ENCODE assay signal across 23 mouse cellular contexts in genomic region chr2:77516606-77517005, GRCm38 (mm10).
A peak's percentile ranks its signal among the peaks of the same experiment; 100 is the strongest.
DNase-seq lines count a peak whose midpoint lies in the region; ATAC-seq and TF ChIP-seq lines count a peak whose summit lies in the region.
"Had no signal": no experiment of that assay in that cellular context is flagged by ENCODE, and none has a peak within 500 bp of the region (broad histone marks: within the 10 kb centered on the region; RNA-seq: fewer than 3 reads in every experiment).

No protein-coding gene starts in this region.

- peak; percentile 32 for DNase-seq in kidney, adult 2 months
- no peak for DNase-seq in kidney, postnatal 10 days
- peak; percentile 53 for DNase-seq in midbrain, embryonic 11.5 days (ENCODE audit: low spot score, missing footprints)
- DNase-seq in liver, embryonic 14.5 days (ENCODE audit: low read depth in 3 of 3, low spot score in 3 of 3) = no peak
- DNase-seq: adrenal gland, adult 8-10 months; adrenal gland, postnatal 36 days; cerebellum, adult 11-12 months; cerebellum, adult 9-10 months; cerebellum, postnatal 25 days; embryo, embryonic 11 days; gastrocnemius, adult 2 months; gastrocnemius, postnatal 25 days; heart, postnatal 10 days; heart, postnatal 4 days had no signal

- 51% methylated on average over 5 of the region's 5 CpGs for WGBS in kidney, adult 2 months
- WGBS in midbrain, embryonic 11.5 days = 83% methylated on average over 5 of the region's 5 CpGs
- WGBS in midbrain, embryonic 15.5 days = 81% methylated on average over 5 of the region's 5 CpGs
- WGBS in liver, embryonic 14.5 days (ENCODE audit: insufficient replicate concordance) = 49% methylated on average over 5 of the region's 5 CpGs
- WGBS in hindbrain, embryonic 16.5 days = 84% methylated on average over 5 of the region's 5 CpGs

- no peaks in the 10 kb centered on the region for H3K27me3 ChIP-seq in kidney, adult 2 months (replicated peaks; ENCODE audit: control insufficient read depth, insufficient read depth, low read length)
- H3K27me3 ChIP-seq in midbrain, embryonic 11.5 days (ENCODE audit: control insufficient read depth, insufficient read depth, low read length) = no peaks in the 10 kb centered on the region
- no peaks in the 10 kb centered on the region for H3K27me3 ChIP-seq in midbrain, embryonic 15.5 days (replicated peaks)
- H3K27me3 ChIP-seq in liver, embryonic 14.5 days (ENCODE audit: control insufficient read depth, insufficient read depth, low read length) = no peaks in the 10 kb centered on the region
- no peaks in the 10 kb centered on the region for H3K27me3 ChIP-seq in hindbrain, embryonic 16.5 days (replicated peaks; ENCODE audit: control insufficient read depth, insufficient read depth, low read length)
- H3K27me3 ChIP-seq: embryonic facial prominence, embryonic 15.5 days; hindbrain, embryonic 12.5 days had no signal

- no peaks in the 10 kb centered on the region for H3K9me3 ChIP-seq in midbrain, embryonic 11.5 days (ENCODE audit: control insufficient read depth, low read length)
- no peaks in the 10 kb centered on the region for H3K9me3 ChIP-seq in midbrain, embryonic 15.5 days
- no peaks in the 10 kb centered on the region for H3K9me3 ChIP-seq in liver, embryonic 14.5 days (ENCODE audit: control insufficient read depth, low read length)
- H3K9me3 ChIP-seq in hindbrain, embryonic 16.5 days (ENCODE audit: control insufficient read depth, low read length) = no peaks in the 10 kb centered on the region
- H3K9me3 ChIP-seq: embryonic facial prominence, embryonic 15.5 days; forebrain, embryonic 10.5 days; hindbrain, embryonic 12.5 days had no signal

- no peaks in the 10 kb centered on the region for H3K36me3 ChIP-seq in kidney, adult 2 months (ENCODE audit: control insufficient read depth, insufficient read depth, low read length)
- H3K36me3 ChIP-seq in midbrain, embryonic 11.5 days (ENCODE audit: control insufficient read depth, insufficient read depth, low read length) = no peaks in the 10 kb centered on the region
- no peaks in the 10 kb centered on the region for H3K36me3 ChIP-seq in midbrain, embryonic 15.5 days (replicated peaks)
- H3K36me3 ChIP-seq in liver, embryonic 14.5 days (replicated peaks; ENCODE audit: control insufficient read depth, insufficient read depth, low read depth) = no peaks in the 10 kb centered on the region
- H3K36me3 ChIP-seq in hindbrain, embryonic 16.5 days (ENCODE audit: control insufficient read depth, insufficient read depth, low read length) = no peaks in the 10 kb centered on the region
- H3K36me3 ChIP-seq: embryonic facial prominence, embryonic 15.5 days; forebrain, embryonic 10.5 days; hindbrain, embryonic 12.5 days had no signal

- H3K4me3 ChIP-seq in kidney, adult 2 months (ENCODE audit: insufficient read depth, low read depth, low read length) = no peak overlapping the region
- H3K4me3 ChIP-seq in midbrain, embryonic 11.5 days (ENCODE audit: low read depth, low read length) = no peak overlapping the region
- no peak overlapping the region for H3K4me3 ChIP-seq in midbrain, embryonic 15.5 days
- no peak overlapping the region for H3K4me3 ChIP-seq in liver, embryonic 14.5 days (ENCODE audit: insufficient read depth in 1 of 2, low read depth in 2 of 2, low read length in 2 of 2)
- no peak overlapping the region for H3K4me3 ChIP-seq in hindbrain, embryonic 16.5 days (ENCODE audit: low read length)
- H3K4me3 ChIP-seq: embryonic facial prominence, embryonic 15.5 days; erythroblast, embryonic 14.5 days; forebrain, embryonic 10.5 days; gastrocnemius, adult 2 months; hindbrain, embryonic 12.5 days had no signal

- H3K27ac ChIP-seq in kidney, adult 2 months (ENCODE audit: insufficient read depth, low read depth, low read length) = no peak overlapping the region
- H3K27ac ChIP-seq in midbrain, embryonic 11.5 days (ENCODE audit: low read depth, low read length) = no peak overlapping the region
- H3K27ac ChIP-seq in midbrain, embryonic 15.5 days = no peak overlapping the region
- H3K27ac ChIP-seq in liver, embryonic 14.5 days = no peak overlapping the region
- no peak overlapping the region for H3K27ac ChIP-seq in hindbrain, embryonic 16.5 days (ENCODE audit: low read depth, low read length)
- H3K27ac ChIP-seq: embryonic facial prominence, embryonic 15.5 days; forebrain, embryonic 10.5 days; gastrocnemius, adult 2 months; hindbrain, embryonic 12.5 days; hindbrain, postnatal 0 days had no signal

- H3K4me1 ChIP-seq in kidney, adult 2 months (ENCODE audit: control insufficient read depth, insufficient read depth, low read length) = peaks cover 6% of the 10 kb centered on the region; the same call in 1 of the 2 replicates
- no peaks in the 10 kb centered on the region for H3K4me1 ChIP-seq in midbrain, embryonic 11.5 days (ENCODE audit: control insufficient read depth, insufficient read depth, low read length)
- peaks cover 16% of the 10 kb centered on the region for H3K4me1 ChIP-seq in midbrain, embryonic 15.5 days
- peaks cover 19 to 36% of the 10 kb centered on the region in 2 experiments for H3K4me1 ChIP-seq in liver, embryonic 14.5 days (replicated peaks; ENCODE audit: control insufficient read depth in 2 of 2, insufficient read depth in 2 of 2, low read length in 1 of 2)
- peaks cover 10% of the 10 kb centered on the region for H3K4me1 ChIP-seq in hindbrain, embryonic 16.5 days (ENCODE audit: control insufficient read depth, insufficient read depth, low read depth, low read length)

- no peak overlapping the region for H3K4me2 ChIP-seq in midbrain, embryonic 11.5 days
- no peak overlapping the region for H3K4me2 ChIP-seq in midbrain, embryonic 15.5 days
- H3K4me2 ChIP-seq in liver, embryonic 14.5 days (ENCODE audit: low read depth) = peak overlapping the region; percentile 59
- H3K4me2 ChIP-seq in hindbrain, embryonic 16.5 days (ENCODE audit: low read length) = no peak overlapping the region
- H3K4me2 ChIP-seq: embryonic facial prominence, embryonic 15.5 days; hindbrain, embryonic 12.5 days had no signal

- no peak for TF ChIP-seq POLR2A in kidney, adult 2 months (IDR thresholded peaks at IDR 0.05; ENCODE audit: low read depth, low read length)

- TF ChIP-seq CTCF in kidney, adult 2 months (conservative IDR thresholded peaks at IDR 0.05; ENCODE audit: insufficient read depth, insufficient read length, low read depth, low read length) = no peak
- TF ChIP-seq CTCF in liver, embryonic 14.5 days (IDR thresholded peaks at IDR 0.05; ENCODE audit: low read depth) = no peak

- H3K9ac ChIP-seq in midbrain, embryonic 11.5 days (ENCODE audit: low read length) = no peak overlapping the region
- no peak overlapping the region for H3K9ac ChIP-seq in midbrain, embryonic 15.5 days
- H3K9ac ChIP-seq in liver, embryonic 14.5 days (replicated peaks) = no peak overlapping the region
- H3K9ac ChIP-seq in hindbrain, embryonic 16.5 days (ENCODE audit: low read depth, low read length) = no peak overlapping the region
- H3K9ac ChIP-seq: embryonic facial prominence, embryonic 15.5 days; hindbrain, embryonic 12.5 days had no signal

- ATAC-seq in midbrain, embryonic 11.5 days (ENCODE audit: low FRiP score) = no peak
- no peak for ATAC-seq in midbrain, embryonic 15.5 days (replicated peaks)
- no peak for ATAC-seq in liver, embryonic 14.5 days (ENCODE audit: insufficient read depth)
- no peak for ATAC-seq in cerebellum, adult (ENCODE audit: insufficient number of reproducible peaks, low FRiP score, low TSS enrichment)
- ATAC-seq in hindbrain, embryonic 16.5 days = no peak
- ATAC-seq: forebrain, embryonic 14.5 days; hindbrain, postnatal 0 days had no signal

- no peak for TF ChIP-seq EP300 in liver, embryonic 14.5 days (IDR thresholded peaks at IDR 0.05; ENCODE audit: low read depth)

Comparison
In these comparisons a context has a peak if more than half of its experiments do, and no peak if none do; other contexts are left out.
1. DNase-seq: peak in kidney, adult 2 months (single experiment) and midbrain, embryonic 11.5 days (single experiment); none in kidney, postnatal 10 days (single experiment) and liver, embryonic 14.5 days (0 of 3).